Mouse (Mus musculus): ENCODE data around the gene Sgip1.

The Sgip1 gene

DNA sequence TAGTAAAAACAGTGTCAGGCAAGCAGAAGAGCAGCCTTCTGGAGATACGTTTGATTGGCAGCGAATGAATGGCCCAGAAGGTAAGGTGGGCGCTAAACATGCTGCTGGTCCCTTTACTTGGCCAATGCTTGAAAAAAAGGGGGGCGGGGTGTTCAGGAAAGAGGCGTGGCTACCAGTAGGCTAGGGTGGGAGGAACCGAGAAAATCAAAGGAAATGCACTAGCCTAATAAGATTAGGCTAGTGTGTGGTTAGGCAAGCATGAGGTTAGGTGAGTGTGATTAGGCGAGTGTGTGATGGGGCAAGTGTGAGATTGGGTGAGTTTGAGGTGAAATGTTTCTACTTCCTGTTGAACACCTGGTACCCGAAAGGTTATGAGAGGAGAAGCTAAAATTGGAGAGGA is at the start of gene Sgip1:
Sgip1 (plus strand) TSS at position 11 of the 400 bp plus-strand sequence.
- no peak for DNase-seq

DNA sequence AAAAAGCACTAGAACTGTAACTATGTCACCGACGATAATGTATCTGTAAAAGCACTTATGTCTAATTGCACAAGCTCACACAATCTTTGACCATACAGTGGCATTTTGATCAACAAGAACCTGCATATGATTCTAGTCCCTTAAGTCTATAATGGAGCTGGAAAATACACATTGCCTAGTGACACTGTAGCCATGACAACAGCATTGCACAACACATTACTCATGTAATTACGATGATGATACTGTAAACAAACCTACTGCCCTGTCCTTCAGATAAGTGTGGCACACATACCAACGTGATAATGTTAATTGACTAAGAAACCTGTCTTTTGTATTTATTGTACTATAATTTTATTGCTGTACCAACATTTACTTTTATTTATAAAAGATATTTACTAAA is 49.7 kb upstream of the Sgip1 start:
- DNase-seq, result no peak

DNA sequence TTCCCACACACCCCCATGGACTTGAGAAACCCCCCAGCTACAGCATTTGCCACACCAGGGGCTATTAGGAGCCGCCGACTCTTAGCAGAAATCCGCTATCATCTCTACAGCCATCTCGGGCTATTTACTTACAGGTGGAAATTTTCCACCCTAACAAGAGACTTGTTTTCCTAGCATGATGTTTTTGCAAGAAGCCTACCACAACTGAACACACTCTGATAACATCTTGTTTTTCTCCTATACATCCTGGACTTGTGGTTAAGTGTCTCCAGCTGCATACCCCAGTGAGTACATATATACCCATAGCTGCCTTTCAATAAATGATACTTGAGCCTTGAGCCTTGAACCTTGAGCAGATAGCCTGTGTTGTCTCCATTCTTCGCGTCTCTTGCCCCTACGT is 43.1 kb upstream of the Sgip1 start:
- DNase-seq, result no peak

DNA sequence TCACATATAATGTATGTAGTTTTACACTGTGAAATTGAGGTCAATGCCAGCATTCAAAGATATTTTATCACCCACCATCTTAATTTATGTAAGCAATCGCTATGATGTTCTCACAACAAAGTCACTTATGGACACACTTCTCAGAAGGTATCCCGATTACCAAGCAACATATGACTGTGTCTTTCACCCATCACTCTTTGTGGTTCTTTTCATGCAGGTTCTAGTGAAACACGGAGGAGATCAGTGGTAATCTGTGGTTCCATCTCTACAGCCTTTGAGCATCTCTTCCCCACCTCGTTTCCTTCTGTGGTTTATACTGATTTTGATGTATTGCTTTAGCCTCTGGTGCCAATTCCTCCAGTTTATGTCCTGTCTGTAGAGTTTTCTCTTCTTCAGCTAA is 29.4 kb upstream of the Sgip1 start:
- DNase-seq, result no peak

DNA sequence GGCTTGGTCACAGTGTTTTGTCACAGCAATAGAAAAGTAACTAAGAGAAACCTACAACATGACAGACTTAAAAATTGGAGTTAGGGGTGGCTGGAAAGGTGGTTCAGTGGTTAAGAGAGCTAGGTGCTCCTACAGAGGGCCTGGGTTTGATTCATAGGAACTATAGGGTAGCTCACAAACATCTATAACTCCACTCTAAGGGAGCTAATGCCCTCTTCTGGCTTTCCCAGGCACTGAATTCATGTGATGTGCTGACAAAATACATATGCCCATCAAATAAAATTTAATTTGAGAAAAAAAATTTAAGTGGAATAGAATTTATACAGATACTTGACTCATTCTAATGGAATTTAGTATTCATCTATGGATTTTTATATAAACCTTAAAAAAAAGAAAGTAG is 25.6 kb upstream of the Sgip1 start:
- DNase-seq, result no peak

DNA sequence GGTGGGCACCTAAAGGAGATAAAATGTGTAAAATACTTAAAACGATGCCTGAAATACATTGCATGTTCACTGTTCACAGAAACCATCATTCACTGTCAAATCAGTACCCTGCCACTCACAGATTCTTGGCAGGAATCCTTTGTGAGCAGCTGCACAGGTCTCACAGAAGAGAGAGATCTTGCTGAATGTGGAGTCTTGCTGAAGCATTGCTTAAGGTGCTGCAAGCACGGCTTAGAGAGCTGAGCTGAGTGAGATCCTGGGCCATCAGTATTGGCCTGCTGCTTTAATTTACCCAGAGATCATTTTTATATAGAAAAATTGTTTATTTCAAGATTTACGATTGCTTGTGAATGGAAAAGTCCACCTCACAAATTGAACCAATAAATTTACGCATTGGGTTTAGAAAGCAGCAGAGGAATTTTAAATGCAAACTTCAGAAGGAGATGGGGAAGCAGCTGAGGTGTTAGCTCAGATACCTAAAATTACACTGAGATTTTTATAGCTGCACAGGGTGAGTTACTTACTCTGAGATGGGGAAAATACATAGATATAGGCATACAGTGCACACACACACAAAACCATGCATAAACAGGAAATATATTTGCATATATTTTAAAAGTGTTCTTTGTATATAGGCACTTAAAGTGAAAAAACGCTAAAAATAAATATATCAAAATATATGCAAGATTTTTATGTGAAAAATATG is 23.8 kb upstream of the Sgip1 start:
- no peak for DNase-seq

DNA sequence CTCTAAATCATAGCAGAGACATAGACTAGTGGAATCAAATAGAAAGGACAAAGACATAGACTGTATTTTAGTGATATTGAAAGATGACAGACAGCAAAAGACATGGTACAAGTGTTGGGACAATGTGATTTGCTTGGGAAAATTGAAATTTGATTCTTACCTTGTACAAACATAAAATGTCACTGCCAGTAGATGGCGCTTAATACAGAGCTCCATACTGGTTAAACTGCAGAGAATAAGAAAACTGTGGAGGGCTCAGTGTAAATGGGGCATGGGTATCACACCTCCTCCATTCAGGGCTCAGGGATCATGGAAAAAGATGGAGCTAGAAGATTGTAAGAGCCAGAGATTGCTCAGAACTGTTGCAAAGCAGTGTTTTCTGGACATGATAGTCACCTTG is 21.6 kb upstream of the Sgip1 start:
- DNase-seq, result no peak

DNA sequence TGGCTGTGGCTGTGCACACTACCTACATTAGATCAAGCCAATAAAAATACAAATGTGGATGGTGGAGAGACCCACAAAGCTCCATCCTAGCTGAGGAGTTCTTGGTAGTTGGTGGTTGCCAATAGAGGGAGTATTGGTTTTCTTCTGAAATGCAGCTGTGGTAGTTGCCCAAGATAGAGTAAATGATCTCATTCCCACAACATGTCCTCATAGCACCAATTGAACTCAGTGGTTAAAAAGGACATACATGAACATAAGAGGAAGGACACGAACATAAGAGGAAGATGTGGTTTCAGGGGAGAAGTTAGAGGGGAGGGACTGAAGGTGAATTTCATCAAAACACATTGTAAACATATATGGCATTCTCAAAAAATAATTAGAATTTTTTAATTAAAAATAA is 21.1 kb upstream of the Sgip1 start:
- no peak for DNase-seq

DNA sequence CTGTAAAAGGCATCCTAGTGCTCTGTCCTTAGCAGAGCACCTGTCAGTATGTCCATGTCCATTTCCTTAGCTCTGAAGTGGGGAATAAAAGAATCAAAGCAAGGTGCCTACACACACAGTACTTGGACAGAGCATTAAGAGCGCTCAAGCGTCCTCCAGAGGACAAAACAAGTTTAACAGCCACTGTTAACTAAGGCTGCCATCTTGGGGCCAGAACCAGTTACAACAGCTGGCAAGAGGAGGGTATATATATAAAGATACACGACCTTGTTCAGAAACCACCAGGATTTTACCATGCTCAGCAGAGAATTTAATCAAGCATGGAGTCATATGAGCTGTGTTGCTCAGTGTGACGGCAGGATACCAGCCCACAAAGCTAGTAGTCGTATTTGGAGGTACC is 16.7 kb upstream of the Sgip1 start:
- no peak for DNase-seq

DNA sequence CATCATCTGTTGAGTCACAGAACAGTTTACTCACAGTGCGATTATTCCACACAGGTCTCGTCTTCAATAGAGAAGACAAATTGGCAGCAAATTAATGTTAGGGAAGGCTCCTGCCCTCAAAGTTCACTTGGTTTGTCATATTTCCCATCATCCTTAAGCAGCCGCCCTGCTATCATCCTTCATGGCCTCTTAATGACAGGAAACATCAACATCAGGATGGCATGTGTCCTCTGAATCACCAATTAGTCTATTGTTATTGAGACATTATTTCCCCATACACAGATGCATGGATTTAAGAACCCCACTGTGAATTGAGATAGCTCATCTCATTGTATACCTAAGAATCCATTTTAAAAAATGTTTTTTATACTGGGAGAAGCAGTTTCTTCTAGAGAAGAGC is 10.1 kb upstream of the Sgip1 start:
- DNase-seq, result no peak

DNA sequence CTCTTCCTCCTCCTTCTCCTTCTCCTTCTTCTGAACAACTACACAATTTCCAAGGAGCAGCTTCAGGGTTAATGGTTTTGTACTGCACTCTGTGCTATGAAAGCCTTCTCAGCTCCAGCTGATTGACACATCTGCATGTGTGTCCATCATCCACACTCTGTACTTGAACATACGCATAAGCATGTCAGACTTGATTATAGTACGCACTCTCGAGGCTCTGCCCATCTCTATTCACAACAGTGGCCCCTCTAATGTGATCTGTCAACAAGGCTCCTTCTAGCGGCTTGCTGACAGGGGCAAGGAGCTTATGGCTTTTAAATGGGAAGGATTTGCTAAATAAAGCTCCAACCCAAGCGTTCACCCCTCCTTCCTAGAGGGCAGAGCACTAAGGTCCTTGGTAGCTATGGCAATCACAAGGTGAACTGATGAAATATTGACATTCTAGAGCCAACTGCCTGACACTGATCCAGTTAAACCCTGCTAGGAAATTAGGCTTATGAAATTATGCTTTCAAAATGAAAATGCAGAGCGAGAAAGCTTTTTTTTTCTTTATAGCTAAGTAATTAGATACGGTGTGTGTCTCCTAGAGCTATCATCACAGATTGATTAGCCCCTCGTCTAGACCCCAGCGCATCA is 7.0 kb upstream of the Sgip1 start:
- DNase-seq, result no peak

DNA sequence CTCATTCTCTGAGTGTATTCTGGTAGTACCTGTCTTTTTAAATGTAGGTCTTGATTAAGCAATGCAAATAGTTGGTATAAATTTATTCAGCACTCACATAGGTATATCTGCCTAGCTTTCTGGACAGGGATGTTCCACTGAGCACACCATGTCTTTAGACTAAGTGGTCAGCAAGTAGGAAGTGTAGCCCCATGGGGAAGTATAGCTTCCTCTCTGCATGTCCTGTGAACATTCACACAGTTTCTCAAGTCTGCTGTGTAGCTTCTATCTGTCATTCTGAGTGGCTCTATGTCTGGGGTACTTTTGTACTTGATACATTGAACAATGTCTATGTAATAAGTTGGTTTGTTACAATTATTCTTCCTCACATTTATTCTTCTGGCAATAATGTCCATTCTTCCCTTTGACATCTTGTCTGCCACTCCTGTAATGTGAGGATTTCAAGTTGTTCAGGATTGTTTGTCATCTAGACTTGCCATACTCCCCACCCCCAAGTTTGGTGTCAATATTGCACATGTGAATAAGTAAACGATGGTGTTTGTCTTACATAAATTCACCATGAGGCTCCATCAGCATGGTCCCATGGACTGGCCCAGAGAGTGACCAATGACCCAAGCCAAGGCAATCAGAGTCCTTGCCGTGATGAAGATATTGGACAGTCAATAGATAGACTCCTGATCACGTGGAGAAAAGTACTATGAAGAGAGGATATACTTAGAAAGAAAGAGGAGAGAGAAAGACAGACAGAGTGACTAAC is 12.4 kb downstream of the Sgip1 start:
- DNase-seq, result no peak

DNA sequence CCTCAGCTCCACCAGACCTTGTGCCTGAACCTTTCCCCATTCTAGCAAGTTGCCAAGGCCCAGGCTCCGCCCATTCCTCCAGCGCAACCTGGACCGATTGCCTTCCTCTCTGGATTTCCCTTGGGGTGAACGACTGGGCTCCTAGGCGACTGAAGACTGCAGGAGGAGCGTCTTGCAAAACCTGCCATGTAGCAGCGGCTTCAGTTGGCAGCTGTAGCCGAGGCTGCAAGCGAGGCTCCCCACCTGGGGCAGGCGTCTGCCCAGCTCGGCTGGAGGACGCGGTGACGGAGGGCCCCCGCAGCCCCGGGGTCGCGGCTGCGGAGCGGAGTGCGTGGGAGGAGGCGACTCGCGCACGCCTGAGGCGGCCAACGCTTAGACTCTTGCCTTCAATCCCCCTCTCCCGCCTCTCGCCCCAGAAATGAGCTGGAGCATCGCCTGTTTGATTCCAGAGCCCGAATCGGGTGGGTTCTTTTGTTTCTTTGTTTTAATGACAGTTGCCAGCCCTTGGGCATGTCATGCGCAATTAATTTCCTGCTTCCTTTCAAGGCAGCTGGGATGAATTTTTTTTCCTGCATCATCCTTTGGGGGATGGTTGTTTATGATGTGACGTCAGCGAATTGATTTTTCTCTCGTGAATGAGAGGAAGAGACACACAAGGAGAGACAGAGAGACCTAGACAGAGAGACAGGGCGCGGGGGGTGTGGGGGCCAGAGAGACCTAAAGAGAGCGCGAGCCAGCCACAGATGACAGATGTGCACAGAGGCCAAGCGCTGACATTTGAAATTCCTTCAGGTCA is 18.2 kb downstream of the Sgip1 start:
- DNase-seq, result peak in 1 of 2 experiments; percentile 1

DNA sequence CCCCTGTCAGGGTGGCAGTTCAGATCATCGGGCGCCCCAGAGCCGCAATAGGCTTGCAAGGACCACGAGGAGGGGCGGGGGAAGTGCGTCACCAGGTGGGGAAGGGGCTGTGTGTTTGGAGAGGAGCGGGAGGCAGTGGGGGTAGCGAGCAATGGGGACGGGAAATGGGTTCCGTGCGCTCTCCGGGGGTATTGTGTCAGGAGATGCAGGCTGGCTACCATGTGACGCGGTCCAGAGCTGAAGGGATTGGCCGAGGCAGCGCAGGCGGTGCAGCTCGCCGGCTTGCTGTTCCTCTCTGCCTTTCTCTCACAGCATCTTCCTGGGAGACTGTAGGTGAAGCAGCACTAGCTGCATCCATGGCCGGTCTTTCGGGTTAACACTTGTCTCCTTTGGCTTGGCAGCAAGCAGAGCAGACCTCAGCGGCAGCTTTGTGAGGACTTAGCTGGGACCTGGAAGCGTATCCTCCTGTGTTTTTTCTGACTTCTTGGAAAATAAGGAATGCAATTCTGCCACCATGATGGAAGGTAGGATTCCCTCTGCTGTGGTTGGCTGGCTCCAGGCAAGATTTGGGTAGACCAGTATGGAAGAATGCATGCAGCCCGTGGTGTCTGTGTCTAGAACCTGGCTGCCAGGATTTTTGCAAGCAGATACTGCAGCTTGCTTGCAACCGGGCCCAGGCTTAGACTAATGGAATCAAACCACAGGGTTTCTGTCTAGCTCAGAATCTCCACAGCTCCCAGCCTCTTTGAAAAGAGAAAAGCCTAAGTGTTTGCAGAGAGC is 19.1 kb downstream of the Sgip1 start:
- DNase-seq, result peak in 1 of 2 experiments; percentile 1

DNA sequence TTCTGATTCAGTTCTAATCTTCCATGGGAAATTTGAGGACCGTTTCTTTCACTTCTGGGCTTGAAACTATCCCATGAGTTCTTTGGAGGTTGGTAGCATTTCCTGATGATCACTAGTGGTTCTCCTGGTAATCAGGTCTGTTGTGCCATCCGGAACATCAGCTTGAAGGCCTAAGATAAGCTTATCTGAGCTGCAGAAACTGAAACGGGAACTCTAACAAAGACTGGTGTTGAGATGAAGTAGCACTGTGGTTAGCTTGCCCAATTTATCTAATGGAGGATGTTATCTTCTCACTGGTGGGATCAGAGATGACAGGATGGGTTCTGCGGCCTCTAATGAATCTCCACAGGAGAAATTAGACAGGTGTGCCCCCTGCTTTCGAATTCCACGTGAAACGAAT is 21.0 kb downstream of the Sgip1 start:
- DNase-seq, result no peak

DNA sequence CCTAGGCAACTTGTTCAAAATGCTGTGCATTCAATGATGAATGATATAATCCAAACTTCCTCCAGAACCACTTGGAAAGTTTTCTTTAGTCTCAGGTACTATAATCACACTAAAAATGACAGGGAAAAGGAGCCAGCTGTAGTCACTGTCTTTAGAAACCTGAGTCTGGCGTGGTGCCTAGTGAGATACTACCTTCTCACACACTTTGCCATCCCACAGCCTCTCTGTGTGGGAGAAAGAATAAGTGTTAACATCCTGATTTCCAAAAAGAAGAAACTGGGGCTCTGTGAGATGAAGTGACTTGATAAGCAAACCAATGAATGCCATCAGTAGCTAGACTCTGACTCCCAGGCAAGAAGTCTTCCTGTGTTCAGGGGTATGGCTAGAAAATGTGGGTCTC is 28.0 kb downstream of the Sgip1 start:
- no peak for DNase-seq

DNA sequence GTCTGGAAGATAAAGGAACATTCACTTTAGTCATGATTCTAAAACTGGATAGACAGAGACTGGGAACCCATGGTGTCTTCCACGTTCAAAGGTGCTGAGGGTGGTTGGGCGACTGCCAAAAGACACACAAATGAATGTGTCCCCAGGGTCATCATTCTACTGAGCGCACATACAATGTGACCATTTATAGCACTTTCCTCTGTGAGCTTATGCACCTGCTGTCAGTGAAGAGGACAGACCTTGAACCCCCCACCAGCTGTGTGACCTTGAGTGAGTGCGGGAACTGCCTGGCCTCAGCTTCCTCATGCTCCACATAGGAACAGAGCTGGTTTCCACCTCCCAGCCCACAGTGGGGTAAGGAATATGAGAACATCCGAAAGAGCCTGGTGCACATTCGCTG is 28.8 kb downstream of the Sgip1 start:
- no peak for DNase-seq

DNA sequence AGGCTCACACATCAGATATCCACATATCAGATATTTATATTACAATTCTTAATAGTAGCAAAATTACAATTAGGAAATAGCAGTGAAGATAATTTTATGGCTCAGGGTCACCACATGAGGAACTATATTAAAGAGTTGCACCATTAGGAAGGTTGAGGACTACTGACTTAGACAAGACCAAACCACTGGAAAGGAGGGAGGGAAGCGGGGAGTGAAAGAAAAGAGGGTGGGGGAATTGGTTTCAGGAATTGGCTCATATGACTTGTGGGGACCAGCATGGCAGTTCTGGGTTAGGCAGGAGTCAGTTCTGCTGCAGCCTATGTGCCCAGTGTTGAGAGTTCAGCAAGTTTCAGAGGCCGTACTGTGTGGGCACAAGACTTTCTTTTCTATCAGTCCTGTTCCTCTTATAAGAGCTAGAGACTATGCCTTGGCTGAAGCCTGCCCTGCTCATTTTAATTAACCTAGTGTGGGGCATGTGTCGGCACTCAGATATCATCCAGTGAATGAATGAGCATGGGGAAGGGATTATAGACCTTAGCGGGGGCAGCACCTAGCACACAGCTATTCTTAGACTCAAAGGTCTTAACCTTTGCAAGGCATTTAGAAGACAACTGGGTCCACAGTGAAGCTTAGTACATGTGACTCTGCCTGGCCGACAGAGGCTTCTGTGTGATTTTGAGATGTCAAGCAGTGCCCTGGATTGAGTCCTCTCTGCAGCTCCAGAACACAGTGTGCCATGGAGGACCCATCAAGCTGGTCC is 30.7 kb downstream of the Sgip1 start:
- DNase-seq, result no peak

DNA sequence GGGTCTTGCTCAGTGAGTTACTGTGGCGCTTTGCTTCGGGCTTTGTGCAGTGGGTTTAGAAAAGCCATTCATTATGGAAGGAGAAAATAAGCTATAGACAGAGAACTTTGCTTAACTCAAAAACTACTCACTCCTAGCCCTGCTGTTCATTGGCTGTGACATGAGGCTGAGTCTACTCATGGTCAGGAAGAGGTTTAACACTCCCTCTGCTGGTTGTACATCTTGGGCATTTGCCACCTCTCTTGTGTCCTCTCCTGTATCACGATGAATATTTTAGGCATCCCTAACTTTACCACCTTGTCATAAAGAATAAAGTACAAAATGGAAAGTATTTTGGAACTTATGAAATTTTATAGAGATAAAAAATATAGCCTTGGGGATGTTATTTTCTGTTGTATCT is 32.1 kb downstream of the Sgip1 start:
- DNase-seq, result no peak

DNA sequence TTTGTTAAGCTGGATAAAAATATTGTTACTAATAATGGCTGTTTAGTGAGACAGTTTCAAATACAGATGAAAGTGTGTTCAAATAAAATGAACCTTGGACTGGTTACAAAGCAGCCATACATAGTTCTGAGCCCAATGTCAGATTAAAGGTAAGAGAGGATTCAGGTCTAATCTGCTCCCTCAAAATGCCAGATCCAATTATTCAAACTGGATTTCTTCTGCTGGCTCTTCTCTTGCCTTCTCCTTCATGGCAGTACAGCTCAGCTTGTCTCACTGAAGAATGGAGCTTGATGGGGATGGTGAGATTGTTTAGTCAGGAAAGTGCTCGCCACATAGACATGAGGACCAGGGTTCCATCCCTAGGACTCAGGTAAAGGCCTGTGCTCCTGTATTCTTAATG is 32.7 kb downstream of the Sgip1 start:
- DNase-seq, result no peak

DNA sequence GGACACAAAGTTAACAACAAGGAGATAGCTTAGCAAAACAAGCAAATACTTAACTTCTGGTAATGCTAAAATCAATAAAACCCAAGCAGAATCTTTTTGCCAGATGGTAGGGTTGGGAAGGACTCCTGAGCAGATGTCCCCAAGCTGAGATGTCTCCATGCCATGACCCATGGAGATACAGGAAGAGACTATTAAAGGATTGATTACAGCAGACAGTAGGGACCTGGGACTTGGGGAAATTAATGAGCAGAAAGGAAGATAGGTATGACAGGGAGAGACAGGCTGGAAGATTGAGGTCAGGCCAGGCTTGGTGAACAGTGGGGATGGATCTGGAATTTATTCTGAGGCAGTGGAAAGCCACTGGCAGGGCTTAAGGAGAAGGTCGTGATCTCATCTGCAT is 33.5 kb downstream of the Sgip1 start:
- no peak for DNase-seq
